Mouse (Mus musculus) thymus, adult 2 months (tissue): ENCODE results near the gene 4921524J17Rik.

Experiments
- CTCF ChIP-seq: fragments of 200-500 bp; IDR thresholded peaks from 2 replicates; pipeline ENCODE4 v1.5.1; 2012; ENCODE audit warnings: mild to moderate bottlenecking, control low read depth, low read length, moderate library complexity, borderline replicate concordance; ENCODE audit not compliant: control insufficient read depth, poor library complexity, insufficient read depth; ENCODE audit errors: extremely low read depth
- POLR2A ChIP-seq: fragments of 200-500 bp; IDR thresholded peaks from 2 replicates; pipeline ENCODE4 v1.6.1; 2012; ENCODE audit warnings: mild to moderate bottlenecking, low read length, control low read depth, moderate library complexity; ENCODE audit not compliant: control insufficient read depth, poor library complexity, insufficient read depth; ENCODE audit errors: extremely low read depth

GRCm38 (mm10) chr8:85393199-85393598 lies 39.4 kb downstream of the 4921524J17Rik start:
- TF ChIP-seq POLR2A, result no peak
- TF ChIP-seq CTCF, result no peak
